Comparison of ENCODE assay signal across 17 mouse cellular contexts in the genomic region with DNA sequence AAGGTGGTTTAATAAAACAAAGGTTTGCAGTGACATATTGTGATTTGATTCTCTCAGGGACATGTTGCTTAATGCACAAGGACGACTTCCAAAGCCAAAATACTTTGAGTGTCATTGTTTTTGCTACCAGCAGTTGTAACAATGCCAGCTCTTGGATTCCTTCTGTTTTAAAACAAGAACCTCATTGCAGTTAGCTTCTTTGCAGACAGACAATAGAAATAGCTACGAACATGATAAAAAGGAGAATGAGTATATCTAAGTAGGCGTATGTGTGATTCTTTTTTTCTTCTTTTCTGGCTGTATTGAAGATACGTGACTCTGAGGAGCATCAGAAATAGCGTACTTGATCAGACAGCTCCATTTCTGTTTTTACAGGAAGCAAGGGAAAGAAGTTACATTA.
DNase-seq lines count a peak whose midpoint lies in the region; ATAC-seq and TF ChIP-seq lines count a peak whose summit lies in the region.
"Had no signal": no experiment of that assay in that cellular context is flagged by ENCODE, and none has a peak within 500 bp of the region (broad histone marks: within the 10 kb centered on the region; RNA-seq: fewer than 3 reads in every experiment).

No protein-coding gene starts in this region.

- H3K36me3 ChIP-seq in kidney, embryonic 16.5 days (ENCODE audit: insufficient read depth, low read length) = no peaks in the 10 kb centered on the region
- H3K36me3 ChIP-seq: embryonic facial prominence, embryonic 12.5 days; forebrain, embryonic 12.5 days; heart, embryonic 12.5 days; hindbrain, embryonic 15.5 days had no signal

- no peak overlapping the region for H3K9ac ChIP-seq in kidney, embryonic 16.5 days (replicated peaks; ENCODE audit: low read length)
- H3K9ac ChIP-seq: embryonic facial prominence, embryonic 12.5 days; forebrain, embryonic 12.5 days; heart, embryonic 12.5 days; hindbrain, embryonic 15.5 days had no signal

- no peak overlapping the region for H3K4me3 ChIP-seq in left cerebral cortex, adult 2 months
- H3K4me3 ChIP-seq in kidney, embryonic 16.5 days (ENCODE audit: low read length) = no peak overlapping the region
- H3K4me3 ChIP-seq: embryonic facial prominence, embryonic 12.5 days; forebrain, embryonic 12.5 days; heart, embryonic 12.5 days; hindbrain, embryonic 15.5 days had no signal

- WGBS in kidney, embryonic 16.5 days = 82% methylated on average over 5 of the region's 5 CpGs

- ATAC-seq in frontal cortex, adult (ENCODE audit: low TSS enrichment) = peak; percentile 98
- no peak for ATAC-seq in kidney, embryonic 16.5 days (ENCODE audit: low FRiP score, low TSS enrichment)

- no peak overlapping the region for H3K27ac ChIP-seq in left cerebral cortex, adult 2 months
- H3K27ac ChIP-seq in kidney, embryonic 16.5 days (ENCODE audit: low read length) = no peak overlapping the region
- H3K27ac ChIP-seq: embryonic facial prominence, embryonic 12.5 days; forebrain, embryonic 12.5 days; hindbrain, embryonic 15.5 days had no signal

- no peak for TF ChIP-seq CTCF in left cerebral cortex, adult 2 months (IDR thresholded peaks at IDR 0.05)

- DNase-seq in frontal cortex, postnatal 25 days (ENCODE audit: low spot score in 2 of 2) = no peak
- peak; percentile 10 for DNase-seq in left cerebral cortex, adult 11 months (ENCODE audit: low spot score)
- no peak for DNase-seq in left cerebral cortex, adult 2 months (ENCODE audit: extremely low spot score in 1 of 2, low spot score in 2 of 2)
- DNase-seq in brain, adult 2 months (ENCODE audit: low read depth, low spot score) = peak; percentile 77
- DNase-seq in left cerebral cortex, adult 9 months (ENCODE audit: low spot score in 2 of 2) = peak; percentile 47 to 50
- DNase-seq in heart, postnatal 4 days = no peak
- DNase-seq: adrenal gland, adult 2 months; cerebellum, adult 11-12 months; cerebellum, adult 9-10 months; cerebellum, postnatal 25 days; gastrocnemius, postnatal 14 days had no signal

- no peaks in the 10 kb centered on the region for H3K27me3 ChIP-seq in kidney, embryonic 16.5 days (ENCODE audit: insufficient read depth, low read length)
- H3K27me3 ChIP-seq: embryonic facial prominence, embryonic 12.5 days; forebrain, embryonic 12.5 days; heart, embryonic 12.5 days; hindbrain, embryonic 15.5 days had no signal

- H3K9me3 ChIP-seq in kidney, embryonic 16.5 days (ENCODE audit: low read length) = no peaks in the 10 kb centered on the region
- H3K9me3 ChIP-seq: embryonic facial prominence, embryonic 12.5 days; forebrain, embryonic 12.5 days; heart, embryonic 12.5 days; hindbrain, embryonic 15.5 days had no signal

- intact Hi-C loops in left cerebral cortex, adult 2 months (cut with DNase I) = loop anchor here (10.0 kb wide), 1 partner anchor 191 kb away; a partner anchor contains a TSS

- H3K4me1 ChIP-seq in kidney, embryonic 16.5 days (ENCODE audit: insufficient read depth, low read length) = no peaks in the 10 kb centered on the region
- H3K4me1 ChIP-seq: embryonic facial prominence, embryonic 12.5 days; forebrain, embryonic 12.5 days; heart, embryonic 12.5 days; hindbrain, embryonic 15.5 days had no signal

- no peak overlapping the region for H3K4me2 ChIP-seq in kidney, embryonic 16.5 days (replicated peaks; ENCODE audit: low read depth, low read length)
- H3K4me2 ChIP-seq: embryonic facial prominence, embryonic 12.5 days; forebrain, embryonic 12.5 days; heart, embryonic 12.5 days; hindbrain, embryonic 15.5 days had no signal

Comparison
In these comparisons a context has a peak if more than half of its experiments do, and no peak if none do; other contexts are left out.
1. DNase-seq: peak in left cerebral cortex, adult 11 months (single experiment), brain, adult 2 months (single experiment) and left cerebral cortex, adult 9 months (2 of 2); none in frontal cortex, postnatal 25 days (0 of 2), left cerebral cortex, adult 2 months (0 of 2) and heart, postnatal 4 days (single experiment).